Mouse (Mus musculus): ENCODE measurements around the gene Pycr1. TPM values are rescaled to one million over a fixed set of nuclear protein-coding genes. Genes with fewer than 3 reads are reported as not detected.

Gene Pycr1
- 4.0 and 4.3 TPM in 2 replicates for polyA plus RNA-seq (2012; rRNA removed)
- 4.8 and 5.1 TPM in 2 replicates for polyA plus RNA-seq (2014; fragmentation: Nextera tagmentation; extraction: Ambion mirVana)

- ATAC-seq (ENCODE audit: insufficient read depth) (peak; percentile 99), DNase-seq (ENCODE audit: low read depth in 3 of 3, low spot score in 3 of 3) (peak; percentile 85 to 90 (median 86))
- peak within 1 kb of the TSS; percentile 97 for H3K4me2 ChIP-seq (ENCODE audit: low read depth)
- TF ChIP-seq CTCF (IDR thresholded peaks at IDR 0.05; ENCODE audit: low read depth) (no peak), EP300 (IDR thresholded peaks at IDR 0.05; ENCODE audit: low read depth) (no peak)
- peaks cover 7 to 8% of the 10 kb centered on the region in 2 experiments for H3K4me1 ChIP-seq (replicated peaks; ENCODE audit: control insufficient read depth in 2 of 2, insufficient read depth in 2 of 2, low read length in 1 of 2)
- peak within 1 kb of the TSS; percentile 58 for H3K9ac ChIP-seq (replicated peaks)
- WGBS (ENCODE audit: insufficient replicate concordance), result under 1% methylated on average over 15 of the region's 15 CpGs
- H3K4me3 ChIP-seq (ENCODE audit: insufficient read depth in 1 of 2, low read depth in 2 of 2, low read length in 2 of 2), result peak within 1 kb of the TSS; percentile 60 to 66
- no peak within 1 kb of the TSS for H3K27ac ChIP-seq
- H3K9me3 ChIP-seq (ENCODE audit: control insufficient read depth, low read length), result no peaks in the 10 kb centered on the region
- peaks cover 4% of the 10 kb centered on the region for H3K27me3 ChIP-seq (ENCODE audit: control insufficient read depth, insufficient read depth, low read length)
- H3K36me3 ChIP-seq (replicated peaks; ENCODE audit: control insufficient read depth, insufficient read depth, low read depth), result no peaks in the 10 kb centered on the region
Observed at GRCm38 (mm10) chr11:120643601-120643987, at the start of gene Pycr1. TSS of gene Pycr1 (minus strand) at chr11:120643769.

- Histone ChIP-seq H3K4me2 (ENCODE audit: low read depth) (no peak overlapping the region), H3K9ac (replicated peaks) (no peak overlapping the region), H3K27me3 (ENCODE audit: control insufficient read depth, insufficient read depth, low read length) (no peaks in the 10 kb centered on the region), H3K36me3 (replicated peaks; ENCODE audit: control insufficient read depth, insufficient read depth, low read depth) (no peaks in the 10 kb centered on the region; the same call in 1 of the 2 replicates), H3K4me3 (ENCODE audit: insufficient read depth in 1 of 2, low read depth in 2 of 2, low read length in 2 of 2) (no peak overlapping the region), H3K9me3 (ENCODE audit: control insufficient read depth, low read length) (no peaks in the 10 kb centered on the region), H3K4me1 (replicated peaks; ENCODE audit: control insufficient read depth in 2 of 2, insufficient read depth in 2 of 2, low read length in 1 of 2) (no peaks in the 10 kb centered on the region), H3K27ac (no peak overlapping the region)
- 86% methylated on average over 4 of the region's 4 CpGs for WGBS (ENCODE audit: insufficient replicate concordance)
- TF ChIP-seq CTCF (IDR thresholded peaks at IDR 0.05; ENCODE audit: low read depth) (no peak), EP300 (IDR thresholded peaks at IDR 0.05; ENCODE audit: low read depth) (no peak)
- no peak for ATAC-seq (ENCODE audit: insufficient read depth)
- DNase-seq (ENCODE audit: low read depth in 3 of 3, low spot score in 3 of 3), result no peak
Observed at GRCm38 (mm10) chr11:120692471-120693011, 49.0 kb upstream of the Pycr1 start.

GRCm38 (mm10) chr11:120689365-120689764 is 45.8 kb upstream of the Pycr1 start:
- DNase-seq (ENCODE audit: low read depth in 3 of 3, low spot score in 3 of 3) (no peak), ATAC-seq (ENCODE audit: insufficient read depth) (no peak)
- no peak overlapping the region for H3K27ac ChIP-seq
- TF ChIP-seq EP300 (IDR thresholded peaks at IDR 0.05; ENCODE audit: low read depth) (no peak), CTCF (IDR thresholded peaks at IDR 0.05; ENCODE audit: low read depth) (no peak)
- 57% methylated on average over 3 of the region's 3 CpGs for WGBS (ENCODE audit: insufficient replicate concordance)
- H3K36me3 ChIP-seq (replicated peaks; ENCODE audit: control insufficient read depth, insufficient read depth, low read depth), result peaks cover 3% of the 10 kb centered on the region; the same call in 1 of the 2 replicates
- no peaks in the 10 kb centered on the region for H3K4me1 ChIP-seq (replicated peaks; ENCODE audit: control insufficient read depth in 2 of 2, insufficient read depth in 2 of 2, low read length in 1 of 2)
- no peaks in the 10 kb centered on the region for H3K27me3 ChIP-seq (ENCODE audit: control insufficient read depth, insufficient read depth, low read length)
- no peaks in the 10 kb centered on the region for H3K9me3 ChIP-seq (ENCODE audit: control insufficient read depth, low read length)
- H3K4me2 ChIP-seq (ENCODE audit: low read depth), result no peak overlapping the region
- H3K4me3 ChIP-seq (ENCODE audit: insufficient read depth in 1 of 2, low read depth in 2 of 2, low read length in 2 of 2), result no peak overlapping the region
- no peak overlapping the region for H3K9ac ChIP-seq (replicated peaks)

GRCm38 (mm10) chr11:120686650-120687272 is 43.2 kb upstream of the Pycr1 start:
- Histone ChIP-seq H3K4me1 (replicated peaks; ENCODE audit: control insufficient read depth in 2 of 2, insufficient read depth in 2 of 2, low read length in 1 of 2) (no peaks in the 10 kb centered on the region), H3K4me2 (ENCODE audit: low read depth) (no peak overlapping the region)

GRCm38 (mm10) chr11:120684660-120685059 is 41.1 kb upstream of the Pycr1 start:
- Histone ChIP-seq H3K36me3 (replicated peaks; ENCODE audit: control insufficient read depth, insufficient read depth, low read depth) (peaks cover 3% of the 10 kb centered on the region), H3K4me3 (ENCODE audit: insufficient read depth in 1 of 2, low read depth in 2 of 2, low read length in 2 of 2) (no peak overlapping the region), H3K4me1 (replicated peaks; ENCODE audit: control insufficient read depth in 2 of 2, insufficient read depth in 2 of 2, low read length in 1 of 2) (no peaks in the 10 kb centered on the region), H3K9ac (replicated peaks) (no peak overlapping the region), H3K27ac (no peak overlapping the region), H3K27me3 (ENCODE audit: control insufficient read depth, insufficient read depth, low read length) (no peaks in the 10 kb centered on the region), H3K4me2 (ENCODE audit: low read depth) (no peak overlapping the region), H3K9me3 (ENCODE audit: control insufficient read depth, low read length) (no peaks in the 10 kb centered on the region)
- no peak for ATAC-seq (ENCODE audit: insufficient read depth)
- TF ChIP-seq CTCF (IDR thresholded peaks at IDR 0.05; ENCODE audit: low read depth) (no peak), EP300 (IDR thresholded peaks at IDR 0.05; ENCODE audit: low read depth) (no peak)
- WGBS (ENCODE audit: insufficient replicate concordance), result 65% methylated on average over 2 of the region's 2 CpGs
- no peak for DNase-seq (ENCODE audit: low read depth in 3 of 3, low spot score in 3 of 3)

More at GRCm38 (mm10) chr11:120686650-120687272, 43.2 kb upstream of the Pycr1 start:
- ATAC-seq (ENCODE audit: insufficient read depth) (no peak), DNase-seq (ENCODE audit: low read depth in 3 of 3, low spot score in 3 of 3) (no peak)
- no peaks in the 10 kb centered on the region for H3K9me3 ChIP-seq (ENCODE audit: control insufficient read depth, low read length)
- no peak overlapping the region for H3K4me3 ChIP-seq (ENCODE audit: insufficient read depth in 1 of 2, low read depth in 2 of 2, low read length in 2 of 2)
- TF ChIP-seq CTCF (IDR thresholded peaks at IDR 0.05; ENCODE audit: low read depth), result no peak
- no peak for TF ChIP-seq EP300 (IDR thresholded peaks at IDR 0.05; ENCODE audit: low read depth)
- H3K27me3 ChIP-seq (ENCODE audit: control insufficient read depth, insufficient read depth, low read length), result no peaks in the 10 kb centered on the region
- H3K36me3 ChIP-seq (replicated peaks; ENCODE audit: control insufficient read depth, insufficient read depth, low read depth), result peaks cover 3% of the 10 kb centered on the region; the same call in 1 of the 2 replicates
- H3K27ac ChIP-seq, result no peak overlapping the region
- H3K9ac ChIP-seq (replicated peaks), result no peak overlapping the region
- WGBS (ENCODE audit: insufficient replicate concordance), result 86% methylated on average over 20 of the region's 20 CpGs
